Mouse (Mus musculus): Measurements from ENCODE around the gene Stk26. TPM values are rescaled to one million over a fixed set of nuclear protein-coding genes. Genes with fewer than 3 reads are reported as not detected.

Gene Stk26
- 0.46 and 0.50 TPM in 2 replicates for polyA plus RNA-seq (2015; fragmentation: Nextera tagmentation; extraction: Ambion mirVana)

GRCm38 (mm10) chrX:50840847-50841560 lies at the start of gene Stk26:
TSS of gene Stk26 (plus strand) at chrX:50841047.
- Histone ChIP-seq H3K27ac (no peak within 1 kb of the TSS), H3K4me2 (peak within 1 kb of the TSS; percentile 91), H3K4me1 (0 out of 2 replicates have a peak, but pooled peaks cover 3% of the 10 kb centered on the region), H3K9me3 (no peaks in the 10 kb centered on the region), H3K4me3 (peak within 1 kb of the TSS; percentile 46), H3K9ac (peak within 1 kb of the TSS; percentile 42), H3K36me3 (replicated peaks) (no peaks in the 10 kb centered on the region), H3K27me3 (replicated peaks) (peaks cover 8% of the 10 kb centered on the region; the same call in 1 of the 2 replicates)
- peak; percentile 87 for ATAC-seq (replicated peaks)
- WGBS = 23% methylated on average over 31 of the region's 31 CpGs

DNA sequence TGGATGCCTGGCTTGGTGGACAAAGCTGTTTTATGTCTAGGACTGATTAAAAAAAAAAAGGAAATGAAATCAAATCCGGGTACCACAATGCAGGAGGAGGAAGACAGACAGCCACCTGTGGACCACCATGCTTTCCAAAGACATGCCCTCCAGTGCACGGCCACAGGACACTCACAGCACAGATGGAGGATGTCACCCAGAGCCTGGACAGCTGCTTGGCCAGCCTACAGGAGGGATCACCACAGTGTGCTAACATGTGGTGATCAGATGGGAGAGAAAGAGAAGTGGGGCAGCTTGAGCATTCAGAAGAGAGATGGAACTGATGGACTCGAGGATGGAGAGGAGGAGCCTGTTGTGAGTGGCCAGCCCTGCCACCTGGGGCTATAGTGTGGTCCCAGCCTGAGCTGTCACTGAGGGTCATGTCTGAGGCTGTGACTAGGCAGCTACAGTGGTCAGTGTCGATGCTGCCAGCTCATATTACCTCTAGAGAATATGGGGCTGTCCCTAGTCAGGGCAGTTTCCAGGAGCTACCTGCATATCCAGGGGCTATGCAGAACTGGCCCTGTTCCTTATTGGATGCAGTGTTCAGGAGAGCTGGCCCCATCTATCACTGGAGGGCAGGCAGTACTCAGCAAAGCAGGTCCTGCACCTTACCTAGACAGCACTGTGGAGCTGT lies 47.7 kb upstream of the Stk26 start:
- ATAC-seq (replicated peaks) = no peak
- H3K9me3 ChIP-seq = no peaks in the 10 kb centered on the region
- H3K27ac ChIP-seq = no peak overlapping the region
- H3K4me2 ChIP-seq = no peak overlapping the region
- H3K4me3 ChIP-seq = no peak overlapping the region
- 69% methylated on average over 4 of the region's 4 CpGs for WGBS
- no peaks in the 10 kb centered on the region for H3K4me1 ChIP-seq
- no peak overlapping the region for H3K9ac ChIP-seq
- no peaks in the 10 kb centered on the region for H3K36me3 ChIP-seq (replicated peaks)
- H3K27me3 ChIP-seq (replicated peaks) = no peaks in the 10 kb centered on the region; the same call in 1 of the 2 replicates

- no peaks in the 10 kb centered on the region for H3K9me3 ChIP-seq
- H3K4me3 ChIP-seq = no peak overlapping the region
- 0 out of 2 replicates have a peak, but pooled peaks cover 3% of the 10 kb centered on the region for H3K4me1 ChIP-seq
- H3K4me2 ChIP-seq = no peak overlapping the region
- ATAC-seq (replicated peaks) = peak; percentile 65
- no peaks in the 10 kb centered on the region for H3K36me3 ChIP-seq (replicated peaks)
- 61% methylated on average over 1 of the region's 1 CpGs for WGBS
- no peaks in the 10 kb centered on the region; the same call in 1 of the 2 replicates for H3K27me3 ChIP-seq (replicated peaks)
- no peak overlapping the region for H3K9ac ChIP-seq
- no peak overlapping the region for H3K27ac ChIP-seq
These were observed 43.0 kb upstream of the Stk26 start for GRCm38 (mm10) chrX:50797798-50798197.

- no peak for ATAC-seq (replicated peaks)
- no peak overlapping the region for H3K9ac ChIP-seq
- no peak overlapping the region for H3K4me3 ChIP-seq
- no peaks in the 10 kb centered on the region for H3K36me3 ChIP-seq (replicated peaks)
- H3K27me3 ChIP-seq (replicated peaks) = no peaks in the 10 kb centered on the region; the same call in none of the 2 replicates
- 34% methylated on average over 10 of the region's 10 CpGs for WGBS
- no peaks in the 10 kb centered on the region for H3K9me3 ChIP-seq
- H3K27ac ChIP-seq = no peak overlapping the region
- H3K4me1 ChIP-seq = 0 out of 2 replicates have a peak, but pooled peaks cover 3% of the 10 kb centered on the region
- no peak overlapping the region; the same call in 1 of the 2 replicates for H3K4me2 ChIP-seq
These were observed 42.3 kb upstream of the Stk26 start for GRCm38 (mm10) chrX:50798571-50798970.

- ATAC-seq (replicated peaks) = no peak
These were observed 41.1 kb upstream of the Stk26 start for GRCm38 (mm10) chrX:50799656-50800188.

DNA sequence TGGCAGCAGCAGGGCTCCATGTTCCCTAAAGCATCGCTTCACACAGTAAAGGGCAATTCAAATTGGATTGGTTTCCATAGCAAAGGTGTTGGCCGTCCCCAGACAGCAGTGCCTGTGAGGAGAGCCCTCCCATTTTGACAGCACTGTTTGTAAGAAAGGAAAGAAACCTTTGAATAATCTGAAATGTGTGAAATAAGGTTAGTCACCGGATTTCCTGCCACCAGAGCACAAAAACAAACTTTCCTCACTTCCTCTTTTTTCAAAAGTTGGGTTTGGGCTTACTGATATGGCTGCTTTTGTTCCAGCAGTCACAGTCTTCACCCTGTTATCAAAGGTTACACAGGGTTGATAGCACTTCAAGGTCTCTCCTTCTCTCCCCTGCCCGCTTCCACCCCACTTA lies 35.2 kb upstream of the Stk26 start:
- no peak overlapping the region for H3K27ac ChIP-seq
- H3K9me3 ChIP-seq = no peaks in the 10 kb centered on the region
- H3K4me2 ChIP-seq = no peak overlapping the region
- H3K4me3 ChIP-seq = no peak overlapping the region
- 37% methylated on average over 4 of the region's 4 CpGs for WGBS
- H3K27me3 ChIP-seq (replicated peaks) = no peaks in the 10 kb centered on the region; the same call in 1 of the 2 replicates
- no peak for ATAC-seq (replicated peaks)
- no peaks in the 10 kb centered on the region for H3K36me3 ChIP-seq (replicated peaks)
- no peaks in the 10 kb centered on the region for H3K4me1 ChIP-seq
- H3K9ac ChIP-seq = no peak overlapping the region

More at GRCm38 (mm10) chrX:50799656-50800188, 41.1 kb upstream of the Stk26 start:
- no peaks in the 10 kb centered on the region; the same call in 1 of the 2 replicates for H3K27me3 ChIP-seq (replicated peaks)
- no peak overlapping the region for H3K27ac ChIP-seq
- 0 out of 2 replicates have a peak, but pooled peaks cover 3% of the 10 kb centered on the region for H3K4me1 ChIP-seq
- no peaks in the 10 kb centered on the region for H3K9me3 ChIP-seq
- no peak overlapping the region for H3K4me3 ChIP-seq
- H3K36me3 ChIP-seq (replicated peaks) = no peaks in the 10 kb centered on the region
- no peak overlapping the region for H3K4me2 ChIP-seq
- 58% methylated on average over 8 of the region's 8 CpGs for WGBS
- no peak overlapping the region for H3K9ac ChIP-seq

DNA sequence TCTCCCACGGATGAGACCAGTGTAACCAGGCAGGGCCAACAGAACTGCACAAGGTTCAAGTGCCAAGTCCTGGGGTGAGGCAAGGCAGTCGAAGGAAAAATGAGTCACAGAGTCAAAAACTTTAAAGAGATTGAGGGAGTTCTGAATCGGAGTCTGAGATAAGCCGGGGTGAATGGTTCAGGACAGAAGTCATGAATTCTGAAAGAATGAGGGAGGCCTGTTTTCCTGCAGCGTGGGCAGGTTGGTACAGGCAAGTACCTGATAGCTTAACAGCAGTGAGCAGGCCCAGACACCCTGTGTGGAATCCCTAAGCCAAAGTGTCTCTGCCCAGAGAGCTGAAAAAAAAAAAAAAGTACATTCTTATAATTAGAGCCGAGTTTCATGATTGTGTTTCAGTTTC lies 17.0 kb upstream of the Stk26 start:
- 78% methylated on average over 6 of the region's 6 CpGs for WGBS
- H3K4me2 ChIP-seq = no peak overlapping the region
- no peak overlapping the region for H3K4me3 ChIP-seq
- H3K4me1 ChIP-seq = no peaks in the 10 kb centered on the region
- H3K27ac ChIP-seq = no peak overlapping the region
- no peaks in the 10 kb centered on the region for H3K9me3 ChIP-seq
- H3K36me3 ChIP-seq (replicated peaks) = no peaks in the 10 kb centered on the region
- H3K9ac ChIP-seq = no peak overlapping the region
- 0 out of 2 replicates have a peak, but pooled peaks cover 3% of the 10 kb centered on the region for H3K27me3 ChIP-seq (replicated peaks)
- ATAC-seq (replicated peaks) = no peak

DNA sequence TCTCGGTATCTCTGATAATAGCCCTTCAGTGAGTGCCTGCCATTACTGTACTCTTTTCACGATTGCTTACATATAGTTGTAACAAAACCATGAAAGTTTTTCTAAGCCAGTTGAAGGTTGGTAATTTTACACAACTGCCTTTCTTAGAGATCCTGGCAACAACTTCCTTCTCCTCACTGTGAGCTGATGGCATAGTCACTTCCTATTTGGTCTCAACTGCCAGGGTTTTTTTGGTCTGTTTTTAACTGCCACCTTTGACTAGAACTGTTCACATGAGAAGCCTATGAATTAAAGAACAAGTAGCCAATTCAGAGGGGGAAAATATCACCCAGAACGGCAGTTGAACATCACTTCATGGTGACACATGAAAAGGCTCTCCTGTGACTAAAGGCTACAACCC lies 5.3 kb upstream of the Stk26 start:
- ATAC-seq (replicated peaks) = no peak
- 76% methylated on average over 3 of the region's 3 CpGs for WGBS
- Histone ChIP-seq H3K4me2 (no peak overlapping the region), H3K27me3 (replicated peaks) (0 out of 2 replicates have a peak, but pooled peaks cover 2% of the 10 kb centered on the region), H3K4me3 (no peak overlapping the region), H3K9ac (no peak overlapping the region), H3K9me3 (no peaks in the 10 kb centered on the region), H3K36me3 (replicated peaks) (no peaks in the 10 kb centered on the region), H3K27ac (no peak overlapping the region), H3K4me1 (no peaks in the 10 kb centered on the region)

DNA sequence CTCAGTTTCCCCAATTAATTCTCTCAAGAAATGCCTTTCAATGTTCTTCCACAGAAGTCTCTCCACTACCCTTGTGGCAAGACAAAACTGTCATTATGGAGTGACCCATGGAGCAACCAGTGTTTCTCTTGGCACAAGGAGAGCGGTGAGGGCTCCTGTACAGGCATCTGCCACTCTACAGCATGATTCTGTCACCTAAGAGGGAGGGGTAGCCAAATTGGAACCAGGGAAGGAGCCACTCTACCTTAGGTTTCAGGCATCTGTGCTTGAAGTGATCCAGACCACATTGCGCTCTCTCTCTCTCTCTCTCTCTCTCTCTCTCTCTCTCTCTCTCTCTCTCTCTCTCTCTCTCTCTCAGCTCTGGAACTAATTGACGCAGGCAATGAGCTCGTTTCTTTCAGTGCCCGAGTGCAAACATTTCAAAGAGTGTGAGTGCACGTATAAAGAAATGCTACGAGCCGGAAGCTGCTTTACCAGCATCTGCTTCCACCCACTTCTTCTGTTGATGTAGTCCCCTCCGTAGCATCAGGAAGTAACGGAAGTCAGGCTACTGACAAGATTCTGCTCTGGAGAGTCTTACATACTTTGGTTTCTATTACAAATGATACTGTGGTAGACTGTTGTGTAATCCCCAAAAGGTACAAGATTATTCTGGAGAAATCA lies 4.7 kb upstream of the Stk26 start:
- H3K9me3 ChIP-seq = no peaks in the 10 kb centered on the region
- H3K27ac ChIP-seq = no peak overlapping the region
- WGBS = 67% methylated on average over 10 of the region's 10 CpGs
- no peak overlapping the region for H3K4me3 ChIP-seq
- H3K27me3 ChIP-seq (replicated peaks) = 0 out of 2 replicates have a peak, but pooled peaks cover 7% of the 10 kb centered on the region
- no peak overlapping the region for H3K4me2 ChIP-seq
- H3K36me3 ChIP-seq (replicated peaks) = no peaks in the 10 kb centered on the region
- H3K4me1 ChIP-seq = 0 out of 2 replicates have a peak, but pooled peaks cover 3% of the 10 kb centered on the region
- no peak overlapping the region for H3K9ac ChIP-seq
- ATAC-seq (replicated peaks) = no peak

DNA sequence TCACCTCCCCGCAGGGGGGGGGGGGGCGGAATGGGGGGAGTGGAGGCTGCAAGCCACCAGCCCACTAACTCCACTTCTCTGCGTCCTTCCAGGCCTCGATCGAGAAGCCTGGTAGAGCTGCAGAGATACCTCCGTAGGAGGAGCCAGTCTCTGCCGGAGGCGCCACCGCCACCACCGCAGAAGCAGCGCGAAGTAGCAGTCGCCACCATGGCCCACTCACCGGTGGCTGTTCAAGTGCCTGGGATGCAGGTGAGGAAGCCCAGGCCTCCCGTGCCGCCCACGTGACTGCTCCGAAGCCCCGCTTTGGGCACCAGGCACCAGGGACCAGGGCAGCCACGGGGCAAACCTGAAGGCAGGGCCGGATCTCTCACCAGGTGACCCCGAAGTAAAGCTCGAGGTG lies 740 bp downstream of the Stk26 start:
- Histone ChIP-seq H3K27me3 (replicated peaks) (peaks cover 8% of the 10 kb centered on the region; the same call in 1 of the 2 replicates), H3K9ac (peak overlapping the region; percentile 42), H3K4me3 (peak overlapping the region; percentile 46), H3K4me2 (peak overlapping the region; percentile 91), H3K27ac (no peak overlapping the region), H3K36me3 (replicated peaks) (no peaks in the 10 kb centered on the region), H3K4me1 (0 out of 2 replicates have a peak, but pooled peaks cover 3% of the 10 kb centered on the region), H3K9me3 (no peaks in the 10 kb centered on the region)
- ATAC-seq (replicated peaks) = peak; percentile 87
- 19% methylated on average over 23 of the region's 23 CpGs for WGBS

DNA sequence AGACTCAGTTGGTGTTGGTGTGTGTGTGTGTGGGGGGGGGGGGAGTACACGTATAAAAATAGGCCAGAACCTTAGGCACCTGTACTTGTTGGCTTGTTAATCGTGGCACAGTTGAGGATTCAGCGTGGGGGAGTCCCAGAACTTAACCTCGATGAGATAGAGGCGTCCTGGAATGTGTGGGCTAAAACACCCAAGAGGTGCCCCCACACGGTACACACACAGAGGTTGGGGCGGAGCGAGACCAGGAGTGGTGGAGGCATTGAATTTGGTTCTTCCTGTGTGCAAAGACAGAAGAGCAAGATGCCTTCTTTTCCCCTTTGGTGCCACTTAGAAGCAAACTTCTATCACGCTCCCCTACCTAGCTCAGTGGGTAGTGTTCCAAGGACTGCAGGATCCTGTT lies 1.2 kb downstream of the Stk26 start:
- 48% methylated on average over 9 of the region's 9 CpGs for WGBS
- Histone ChIP-seq H3K4me1 (0 out of 2 replicates have a peak, but pooled peaks cover 3% of the 10 kb centered on the region), H3K27me3 (replicated peaks) (peaks cover 8% of the 10 kb centered on the region; the same call in 1 of the 2 replicates)

More for the DNA sequence above, 1.2 kb downstream of the Stk26 start:
- Histone ChIP-seq H3K9me3 (no peaks in the 10 kb centered on the region), H3K27ac (no peak overlapping the region), H3K9ac (no peak overlapping the region), H3K4me3 (peak overlapping the region; percentile 46), H3K4me2 (peak overlapping the region; percentile 91), H3K36me3 (replicated peaks) (no peaks in the 10 kb centered on the region)
- no peak for ATAC-seq (replicated peaks)
